Mouse (Mus musculus) c-Kit-positive CD71-positive TER-119-positive erythroid progenitor cells, embryonic 14.5 days (primary cell): ENCODE data around the gene App.

Experiments
- DNase-seq: peaks from one replicate; pipeline ENCODE4 v3.0.0-alpha.2; 2013; ENCODE audit warnings: low spot score

The App gene

GRCm38 (mm10) chr16:85150902-85151301, 22.7 kb downstream of the App start:
- no peak for DNase-seq

GRCm38 (mm10) chr16:85149509-85149871, 24.1 kb downstream of the App start:
- DNase-seq, result no peak

GRCm38 (mm10) chr16:85148615-85149508, 24.7 kb downstream of the App start:
- no peak for DNase-seq

- DNase-seq, result no peak
These were observed 26.1 kb downstream of the App start for GRCm38 (mm10) chr16:85147440-85147839.

- no peak for DNase-seq
These were observed 27.8 kb downstream of the App start for GRCm38 (mm10) chr16:85145771-85146178.

GRCm38 (mm10) chr16:85145369-85145768, 28.2 kb downstream of the App start:
- DNase-seq, result no peak

GRCm38 (mm10) chr16:85144401-85144800, 29.2 kb downstream of the App start:
- no peak for DNase-seq

GRCm38 (mm10) chr16:85143863-85144262, 29.7 kb downstream of the App start:
- DNase-seq, result no peak

- DNase-seq, result no peak
These were observed 30.4 kb downstream of the App start for GRCm38 (mm10) chr16:85143188-85143587.

GRCm38 (mm10) chr16:85141404-85141803, 32.2 kb downstream of the App start:
- no peak for DNase-seq

- no peak for DNase-seq
These were observed 34.4 kb downstream of the App start for GRCm38 (mm10) chr16:85139178-85139604.

GRCm38 (mm10) chr16:85137348-85137747, 36.2 kb downstream of the App start:
- no peak for DNase-seq

- no peak for DNase-seq
These were observed 37.5 kb downstream of the App start for GRCm38 (mm10) chr16:85136046-85136445.

- no peak for DNase-seq
These were observed 40.1 kb downstream of the App start for GRCm38 (mm10) chr16:85133468-85133881.

- no peak for DNase-seq
These were observed 40.5 kb downstream of the App start for GRCm38 (mm10) chr16:85133057-85133456.

- DNase-seq, result no peak
These were observed 41.4 kb downstream of the App start for GRCm38 (mm10) chr16:85132182-85132581.

GRCm38 (mm10) chr16:85130861-85131556, 42.6 kb downstream of the App start:
- DNase-seq, result no peak

GRCm38 (mm10) chr16:85128693-85129657, 44.6 kb downstream of the App start:
- no peak for DNase-seq

GRCm38 (mm10) chr16:85128347-85128664, 45.3 kb downstream of the App start:
- DNase-seq, result no peak

GRCm38 (mm10) chr16:85127661-85128346, 45.8 kb downstream of the App start:
- DNase-seq, result no peak

- no peak for DNase-seq
These were observed 48.9 kb downstream of the App start for GRCm38 (mm10) chr16:85124649-85125048.

GRCm38 (mm10) chr16:85121983-85122382, 51.6 kb downstream of the App start:
- no peak for DNase-seq
